Mouse (Mus musculus) heart, adult 2 months (tissue): Measurements from ENCODE around the gene Tsnaxip1. TPM values are rescaled to one million over a fixed set of nuclear protein-coding genes. Genes with fewer than 3 reads are reported as not detected.

Experiments used
- DNase-seq, 2 experiments: peaks; one replicate each; pipeline ENCODE4 v3.0.0; 2021
- H3K27ac ChIP-seq: fragments of 200-600 bp; 2 replicates; pipeline ENCODE4 v1.8.1; 2022
- H3K27me3 ChIP-seq: fragments of 200-500 bp; 2 replicates; pipeline ENCODE4 v1.6.1; 2012; ENCODE audit warnings: mild to moderate bottlenecking, low read length, inconsistent platforms, mixed read lengths; ENCODE audit not compliant: control insufficient read depth, insufficient read depth
- H3K36me3 ChIP-seq: fragments of 200-500 bp; 2 replicates; pipeline ENCODE4 v1.6.1; 2012; ENCODE audit warnings: low read length, inconsistent platforms; ENCODE audit not compliant: control insufficient read depth, insufficient read depth
- H3K4me1 ChIP-seq: fragments of 200-500 bp; 2 replicates; pipeline ENCODE4 v1.6.1; 2011; ENCODE audit warnings: low read length; ENCODE audit not compliant: control insufficient read depth, insufficient read depth
- H3K4me3 ChIP-seq: fragments of 200-600 bp; 2 replicates; pipeline ENCODE4 v1.8.1; 2022
- H3K79me2 ChIP-seq: fragments of 200-500 bp; replicated peaks from 2 replicates; pipeline ENCODE4 v1.6.1; 2012; ENCODE audit warnings: mild to moderate bottlenecking, inconsistent platforms, low read length, moderate library complexity, mixed read lengths; ENCODE audit not compliant: control insufficient read depth, insufficient read depth
- H3K9ac ChIP-seq: fragments of 200-500 bp; 2 replicates; pipeline ENCODE4 v1.6.1; 2012; ENCODE audit warnings: low read depth, mild to moderate bottlenecking, control low read depth, inconsistent platforms, low read length, mixed read lengths
- CTCF ChIP-seq: fragments of 200-600 bp; IDR thresholded peaks from 2 replicates; pipeline ENCODE4 v1.8.1; 2022; ENCODE audit warnings: antibody characterized with exemption, mild to moderate bottlenecking, moderate library complexity
- EP300 ChIP-seq: fragments of 200-500 bp; IDR thresholded peaks from 2 replicates; pipeline ENCODE4 v1.6.1; 2011; ENCODE audit warnings: low read depth, low read length, control low read depth; ENCODE audit not compliant: insufficient read depth
- POLR2A ChIP-seq: fragments of 200-500 bp; IDR thresholded peaks from 2 replicates; pipeline ENCODE4 v1.6.1; 2011; ENCODE audit warnings: mild to moderate bottlenecking, low read depth, low read length, control low read depth; ENCODE audit not compliant: insufficient read depth
- WGBS: fragments of 180-500 bp; shearing (Covaris S2); methylation state at CpG from one replicate; pipeline ENCODE4 v1.1.7; 2018; 5-methylcytosine and 5-hydroxymethylcytosine counted together
- intact Hi-C: fragments of 180-260 bp; cut with DNase I; formaldehyde crosslinking; loops from one replicate; pipeline ENCODE4 v1.15.1; 2025
- polyA plus RNA-seq: library from polyadenylated mRNA; depleted of rRNA; stranded (reverse); fragments of >200 nt; gene quantifications from 2 replicates; pipeline ENCODE4 v1.2.3, GENCODE M21; 2012
- total RNA-seq, 2 experiments: library from RNA; stranded (reverse); gene quantifications; 2 replicates each; pipeline ENCODE4 v1.2.3; 2021

Gene Tsnaxip1
- total and polyA plus RNA-seq, 3 experiments = 0.20 TPM; not detected in 2

DNA sequence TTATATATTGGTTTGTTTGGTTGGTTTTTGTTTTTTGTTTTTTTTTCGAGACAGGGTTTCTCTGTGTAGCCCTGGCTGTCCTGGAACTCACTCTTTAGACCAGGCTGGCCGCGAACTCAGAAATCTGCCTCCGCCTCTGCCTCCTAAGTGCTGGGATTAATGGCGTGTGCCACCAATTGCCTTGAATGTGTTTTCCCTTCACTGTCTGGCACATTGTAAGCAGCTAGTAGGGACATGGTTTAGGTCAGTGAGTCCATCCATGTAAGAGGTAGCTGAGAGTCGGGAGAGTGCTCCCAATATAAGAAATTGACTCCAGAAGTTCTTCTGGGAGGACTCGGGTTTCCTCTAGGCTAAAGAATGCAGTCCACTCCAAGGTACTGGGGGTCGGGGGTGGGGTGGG lies 26.8 kb downstream of the Tsnaxip1 start:
- Histone ChIP-seq H3K27ac (no peak overlapping the region), H3K4me3 (no peak overlapping the region; the same call in 1 of the 2 replicates), H3K27me3 (no peaks in the 10 kb centered on the region), H3K4me1 (peaks cover 9% of the 10 kb centered on the region), H3K36me3 (peaks cover 7% of the 10 kb centered on the region), H3K79me2 (no peaks in the 10 kb centered on the region), H3K9ac (no peak overlapping the region)
- no peak for DNase-seq
- TF ChIP-seq POLR2A (no peak), EP300 (no peak), CTCF (no peak)
- whole genome bisulfite sequencing = 26% methylated on average over 8 of the region's 8 CpGs
- intact Hi-C loops = loop anchor here (5.0 kb wide), 3 partner anchors 78 to 158 kb away; partner anchors contain the start of genes Ctrl and Ddx28

DNA sequence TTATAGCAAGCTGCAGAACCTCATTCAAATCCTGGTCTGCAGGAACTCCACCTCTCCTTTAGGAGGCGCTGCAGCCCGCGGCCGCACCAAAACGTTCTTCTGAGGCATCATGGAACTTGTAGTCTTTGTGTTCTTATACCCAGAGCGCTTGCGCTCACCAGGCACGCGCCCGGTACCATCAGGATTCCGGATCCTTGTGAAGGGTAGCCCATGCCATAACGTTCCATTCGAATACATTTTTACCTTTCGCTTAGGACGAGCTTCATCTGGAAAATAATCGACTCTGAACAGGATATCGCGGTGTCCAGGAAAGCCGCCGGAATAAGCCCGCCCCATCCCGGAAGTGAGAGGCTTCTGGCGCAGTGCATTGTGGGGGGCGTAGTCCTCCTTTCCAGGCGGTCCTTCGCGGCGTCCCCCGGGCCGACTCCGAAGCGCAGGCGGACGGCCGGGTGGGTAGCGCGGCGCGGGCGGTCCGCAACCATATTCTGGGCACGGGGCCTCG lies 27.2 kb downstream of the Tsnaxip1 start, which contains the start of gene Thap11:
Gene Thap11, plus strand, starts transcription at position 418 of the 502 bp plus-strand sequence.
- peak within 1 kb of the TSS; percentile 78 for H3K4me3 ChIP-seq
- intact Hi-C loops = loop anchor here (5.0 kb wide), 3 partner anchors 78 to 158 kb away; partner anchors contain the start of genes Ctrl and Ddx28
- H3K36me3 ChIP-seq = peaks cover 7% of the 10 kb centered on the region
- TF ChIP-seq POLR2A (0 out of 2 replicates have a peak, but pooled peaks have one; percentile 47), CTCF (peak; percentile 93), EP300 (peak; percentile 40; the same call in 1 of the 2 replicates)
- peaks cover 9% of the 10 kb centered on the region for H3K4me1 ChIP-seq
- H3K79me2 ChIP-seq = no peaks in the 10 kb centered on the region
- H3K27me3 ChIP-seq = no peaks in the 10 kb centered on the region
- peak within 1 kb of the TSS; percentile 83 for H3K27ac ChIP-seq
- peak within 1 kb of the TSS; percentile 79 for H3K9ac ChIP-seq
- WGBS = under 1% methylated on average over 43 of the region's 43 CpGs
- peak; percentile 95 to 96 for DNase-seq

DNA sequence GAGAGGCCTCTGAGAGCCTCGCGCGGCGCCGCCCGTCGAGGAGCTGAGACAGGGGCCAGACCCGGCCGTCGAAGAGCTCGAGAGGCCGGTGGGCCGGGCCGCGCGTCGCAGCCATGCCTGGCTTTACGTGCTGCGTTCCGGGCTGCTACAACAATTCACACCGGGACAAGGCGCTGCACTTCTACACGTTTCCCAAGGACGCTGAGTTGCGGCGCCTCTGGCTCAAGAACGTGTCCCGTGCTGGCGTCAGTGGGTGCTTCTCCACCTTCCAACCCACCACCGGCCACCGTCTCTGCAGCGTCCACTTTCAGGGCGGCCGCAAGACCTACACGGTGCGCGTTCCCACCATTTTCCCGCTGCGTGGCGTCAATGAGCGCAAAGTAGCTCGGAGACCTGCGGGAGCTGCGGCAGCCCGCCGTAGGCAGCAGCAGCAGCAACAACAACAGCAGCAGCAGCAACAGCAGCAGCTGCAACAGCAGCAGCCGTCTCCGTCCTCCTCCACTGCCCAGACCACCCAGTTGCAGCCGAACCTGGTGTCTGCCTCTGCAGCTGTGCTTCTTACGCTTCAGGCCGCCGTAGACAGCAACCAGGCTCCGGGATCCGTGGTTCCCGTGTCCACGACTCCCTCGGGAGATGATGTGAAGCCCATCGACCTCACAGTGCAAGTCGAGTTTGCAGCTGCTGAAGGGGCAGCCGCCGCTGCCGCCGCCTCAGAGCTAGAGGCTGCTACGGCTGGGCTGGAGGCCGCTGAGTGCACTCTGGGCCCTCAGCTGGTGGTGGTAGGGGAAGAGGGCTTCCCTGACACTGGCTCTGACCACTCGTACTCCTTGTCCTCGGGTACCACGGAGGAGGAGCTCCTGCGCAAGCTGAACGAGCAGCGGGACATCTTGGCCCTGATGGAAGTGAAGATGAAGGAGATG lies 28.0 kb downstream of the Tsnaxip1 start:
- WGBS = under 1% methylated on average over 71 of the region's 71 CpGs
- intact Hi-C loops = no loop called here
- DNase-seq = no peak
- H3K36me3 ChIP-seq = peaks cover 7% of the 10 kb centered on the region
- H3K79me2 ChIP-seq = no peaks in the 10 kb centered on the region
- TF ChIP-seq EP300 = no peak
- no peak for TF ChIP-seq POLR2A
- TF ChIP-seq CTCF = no peak
- peak overlapping the region; percentile 79 for H3K9ac ChIP-seq
- H3K4me1 ChIP-seq = peaks cover 9% of the 10 kb centered on the region
- H3K4me3 ChIP-seq = peak overlapping the region; percentile 78
- H3K27me3 ChIP-seq = no peaks in the 10 kb centered on the region
- peak overlapping the region; percentile 83 for H3K27ac ChIP-seq

DNA sequence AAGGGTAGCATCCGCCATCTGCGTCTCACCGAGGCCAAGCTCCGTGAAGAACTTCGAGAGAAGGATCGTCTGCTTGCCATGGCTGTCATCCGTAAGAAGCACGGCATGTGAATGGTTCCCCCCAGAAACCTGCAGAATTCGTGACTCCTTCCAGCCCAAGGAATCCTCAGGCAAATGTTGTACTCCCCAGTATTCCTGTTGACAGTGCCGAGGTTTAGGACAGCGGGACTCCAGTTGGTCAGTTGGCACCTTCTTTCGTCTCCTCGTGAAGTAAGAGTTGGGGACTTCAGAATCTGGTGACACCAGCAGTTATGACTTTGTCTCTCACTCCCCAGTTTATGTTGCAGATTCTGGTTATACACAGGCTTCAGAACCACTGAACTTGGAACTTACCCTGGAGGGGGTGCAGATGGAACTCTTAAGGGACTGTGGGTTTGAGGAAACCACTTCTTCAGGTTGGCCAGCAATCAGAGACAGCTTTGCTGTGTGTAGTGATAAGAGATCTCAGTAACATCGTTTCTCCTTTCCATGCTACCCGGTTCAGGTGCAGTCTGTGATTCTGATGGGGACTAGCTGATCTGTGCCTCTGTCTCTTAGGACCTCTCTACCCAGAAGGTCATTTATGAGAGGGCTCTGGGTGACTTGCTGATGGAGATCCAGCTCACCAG lies 28.8 kb downstream of the Tsnaxip1 start:
- peaks cover 7% of the 10 kb centered on the region for H3K36me3 ChIP-seq
- H3K9ac ChIP-seq = peak overlapping the region; percentile 79
- H3K79me2 ChIP-seq = 0 out of 2 replicates have a peak, but pooled peaks cover 1% of the 10 kb centered on the region
- intact Hi-C loops = no loop called here
- H3K27ac ChIP-seq = peak overlapping the region; percentile 83
- H3K27me3 ChIP-seq = no peaks in the 10 kb centered on the region
- TF ChIP-seq EP300 (no peak), POLR2A (no peak), CTCF (no peak)
- peaks cover 9% of the 10 kb centered on the region for H3K4me1 ChIP-seq
- H3K4me3 ChIP-seq = peak overlapping the region; percentile 78
- WGBS = 10% methylated on average over 15 of the region's 15 CpGs
- DNase-seq = no peak

DNA sequence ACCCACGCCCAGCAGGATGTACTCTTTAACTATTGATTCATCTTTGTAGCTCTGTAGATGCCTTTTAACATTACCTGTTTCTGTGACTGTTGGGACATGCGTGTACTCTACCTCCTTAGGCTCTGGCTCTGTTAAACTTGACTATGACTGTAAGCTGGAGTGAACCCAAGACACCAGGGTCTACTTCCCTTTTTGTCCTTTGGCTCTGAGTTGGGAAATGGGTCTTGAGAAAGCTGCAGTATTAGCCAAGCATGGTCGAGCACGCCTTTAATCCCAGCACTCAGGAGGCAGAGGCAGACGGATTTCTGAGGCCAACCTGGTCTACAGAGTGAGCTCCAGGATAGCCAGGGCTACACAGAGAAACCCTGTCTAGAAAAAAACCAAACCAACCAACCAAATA lies 31.0 kb downstream of the Tsnaxip1 start:
- no peak for TF ChIP-seq POLR2A
- no peak for TF ChIP-seq EP300
- no peak for TF ChIP-seq CTCF
- H3K4me3 ChIP-seq = no peak overlapping the region
- intact Hi-C loops = no loop called here
- H3K27me3 ChIP-seq = no peaks in the 10 kb centered on the region
- H3K36me3 ChIP-seq = peaks cover 7% of the 10 kb centered on the region
- peaks cover 11% of the 10 kb centered on the region for H3K4me1 ChIP-seq
- WGBS = 80% methylated on average over 5 of the region's 5 CpGs
- no peak overlapping the region for H3K9ac ChIP-seq
- H3K79me2 ChIP-seq = 0 out of 2 replicates have a peak, but pooled peaks cover 1% of the 10 kb centered on the region
- DNase-seq = no peak
- no peak overlapping the region for H3K27ac ChIP-seq
